Mouse (Mus musculus) gastrocnemius, postnatal 4 days (tissue): Measurements from ENCODE around the gene Gm9821. TPM values are rescaled to one million over a fixed set of nuclear protein-coding genes. Genes with fewer than 3 reads are reported as not detected.
A peak's percentile ranks its signal among the peaks of the same experiment; 100 is the strongest.

Experiments
- DNase-seq, 2 experiments: peaks; one replicate each; pipeline ENCODE4 v3.0.0; 2021 to 2022; ENCODE audit warnings: low spot score in 2 of 2, mixed read lengths in 2 of 2
- total RNA-seq, 2 experiments: library from RNA; stranded (reverse); gene quantifications; 2 replicates each; pipeline ENCODE4 v1.2.3; 2021

Gm9821 gene
- total RNA-seq, 2 experiments from 2014 or later: not detected

GRCm38 (mm10) chr2:91925442-91925841 is 20.1 kb upstream of the Gm9821 start:
- no peak for DNase-seq

- no peak for DNase-seq
Measured at GRCm38 (mm10) chr2:91926949-91927348, 18.6 kb upstream of the Gm9821 start, which contains the start of gene Chrm4. TSS of gene Chrm4 (plus strand) at chr2:91927249.

GRCm38 (mm10) chr2:91927826-91928533 is 17.5 kb upstream of the Gm9821 start:
- DNase-seq: peak; percentile 59 to 82

DNA sequence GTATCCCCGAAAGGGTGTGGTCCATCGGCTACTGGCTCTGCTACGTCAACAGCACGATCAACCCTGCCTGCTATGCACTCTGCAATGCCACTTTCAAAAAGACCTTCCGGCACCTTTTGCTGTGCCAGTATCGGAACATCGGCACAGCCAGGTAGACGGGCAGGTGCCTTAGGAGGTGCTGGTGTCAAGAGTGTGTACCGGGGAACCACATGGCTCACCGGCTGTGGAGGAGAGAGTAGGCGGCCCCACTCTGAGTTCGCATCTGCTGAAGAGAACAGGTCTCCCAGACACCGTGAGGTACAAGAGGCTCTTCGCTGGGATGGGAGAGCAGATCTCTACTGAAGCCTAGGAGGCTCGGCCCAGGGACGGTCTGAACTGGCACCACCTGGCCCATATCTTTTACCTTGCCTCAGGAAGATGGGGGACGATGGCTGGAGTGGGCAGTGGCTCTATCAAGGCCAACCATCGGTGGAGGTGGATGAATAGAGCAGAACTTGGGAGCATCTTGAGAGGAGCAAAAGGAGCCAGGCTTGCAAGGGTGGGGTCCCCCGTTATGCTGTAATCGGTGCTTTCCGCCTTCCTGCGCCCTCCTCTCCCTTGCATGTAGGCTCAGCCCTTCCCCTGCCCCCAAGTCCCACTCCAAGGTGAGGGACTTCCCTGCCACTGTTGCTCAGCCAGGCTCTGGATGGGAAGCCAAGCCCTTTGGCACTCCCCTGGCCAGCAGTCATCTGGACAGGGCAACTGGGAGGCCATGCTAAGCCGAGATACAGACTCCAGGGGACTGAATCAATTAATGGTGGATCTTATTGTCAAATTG is 16.8 kb upstream of the Gm9821 start:
- DNase-seq: no peak

DNA sequence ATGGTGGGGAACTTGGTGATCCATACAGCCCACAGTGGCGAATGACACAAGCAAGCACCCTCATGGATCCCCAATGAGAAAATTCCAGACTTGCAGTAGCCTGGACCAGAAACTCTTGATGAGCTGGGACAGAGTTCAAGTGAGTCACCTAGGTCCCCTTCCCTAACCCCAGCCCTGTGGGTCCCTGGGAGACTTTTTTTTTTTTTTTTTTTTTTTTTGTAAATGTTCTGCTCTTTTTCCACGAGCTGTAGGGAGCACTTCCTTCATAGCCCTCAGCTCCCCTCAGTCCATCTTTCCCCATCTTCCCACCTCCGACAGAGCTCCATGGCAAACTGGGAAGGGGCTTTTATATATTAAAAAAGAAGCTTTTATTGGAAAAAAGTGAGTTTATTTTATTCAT is 16.0 kb upstream of the Gm9821 start:
- no peak for DNase-seq

GRCm38 (mm10) chr2:91929936-91930335 is 15.6 kb upstream of the Gm9821 start:
- peak in 1 of 2 experiments; percentile 71 for DNase-seq

- no peak for DNase-seq
Measured at GRCm38 (mm10) chr2:91930761-91931291, 14.7 kb upstream of the Gm9821 start.

DNA sequence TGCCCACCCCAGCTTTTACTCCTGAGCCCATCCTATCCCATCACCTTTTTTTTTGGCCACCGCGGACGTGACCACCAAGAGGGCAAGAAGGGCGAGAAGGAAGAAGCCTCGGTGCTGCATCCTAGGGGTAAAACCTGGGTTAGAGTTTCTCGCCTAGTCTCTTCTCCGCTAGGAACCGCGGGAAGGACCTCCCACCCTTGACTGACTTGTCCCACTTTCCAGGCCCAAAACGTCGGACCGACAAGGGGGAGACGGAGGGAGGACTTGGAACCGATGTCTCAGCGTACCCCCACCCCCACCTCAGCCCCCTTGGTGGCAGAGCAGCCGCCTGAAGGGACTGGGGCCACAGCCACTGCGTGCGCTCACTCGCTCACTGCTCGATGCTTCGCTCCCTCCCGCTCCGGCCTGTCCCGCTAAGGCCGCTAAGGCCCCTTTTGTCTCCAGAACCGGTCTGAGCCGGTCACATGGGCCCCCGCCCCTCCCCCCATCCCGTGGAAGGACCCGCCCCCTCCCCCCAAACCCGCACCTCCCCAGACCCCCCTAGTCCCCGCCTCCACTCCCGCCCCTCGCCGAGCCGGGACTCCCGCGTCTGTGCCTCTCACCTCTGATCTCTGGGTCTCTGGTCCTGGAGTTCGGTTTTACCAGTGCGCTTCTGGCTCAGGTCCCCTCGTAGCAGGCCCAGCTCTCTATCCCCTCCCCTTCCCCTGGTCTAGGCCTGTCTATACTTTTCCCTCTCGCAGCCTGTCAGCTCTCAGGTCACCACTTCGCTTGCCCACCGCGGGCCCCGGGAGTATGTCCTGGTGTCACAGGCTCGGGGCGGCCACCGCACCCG is 14.0 kb upstream of the Gm9821 start:
- DNase-seq: peak in 1 of 2 experiments; percentile 75

GRCm38 (mm10) chr2:91932160-91932711 is 13.3 kb upstream of the Gm9821 start, which contains the start of gene Mdk:
TSS of gene Mdk (minus strand) at chr2:91932297.
- DNase-seq: no peak

DNA sequence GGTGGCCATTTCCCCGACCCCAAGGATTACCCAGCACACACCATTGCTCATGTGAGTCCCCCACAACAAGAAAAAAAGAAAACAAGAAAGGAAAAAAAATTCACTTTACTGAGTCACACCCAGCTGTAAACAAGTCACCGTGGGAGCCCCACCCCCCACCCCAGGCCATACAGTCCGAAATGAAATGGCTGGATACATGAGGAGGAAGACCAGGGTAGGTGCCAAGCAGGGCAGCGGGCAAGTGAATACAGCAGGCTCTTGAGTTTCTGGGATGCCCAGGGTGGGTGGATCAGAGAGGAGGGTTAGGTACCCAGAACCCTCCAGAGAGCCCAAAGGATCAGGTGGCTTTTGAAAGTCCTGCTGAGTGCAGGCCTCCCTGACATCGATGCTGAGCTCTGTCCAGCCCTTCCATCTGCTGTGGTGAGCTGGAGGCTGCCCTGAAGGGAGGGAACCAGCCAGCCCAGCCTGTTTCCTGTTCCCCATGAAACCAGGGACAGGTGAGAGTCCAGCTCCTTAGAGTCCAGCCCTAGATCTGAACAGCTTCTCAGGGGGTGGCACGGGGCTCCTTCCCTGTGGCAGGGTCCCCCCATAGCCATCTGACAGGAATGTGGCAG is 12.7 kb upstream of the Gm9821 start:
- no peak for DNase-seq

GRCm38 (mm10) chr2:91933471-91933870 is 12.0 kb upstream of the Gm9821 start:
- no peak for DNase-seq

GRCm38 (mm10) chr2:91934016-91934415 is 11.5 kb upstream of the Gm9821 start:
- no peak for DNase-seq

DNA sequence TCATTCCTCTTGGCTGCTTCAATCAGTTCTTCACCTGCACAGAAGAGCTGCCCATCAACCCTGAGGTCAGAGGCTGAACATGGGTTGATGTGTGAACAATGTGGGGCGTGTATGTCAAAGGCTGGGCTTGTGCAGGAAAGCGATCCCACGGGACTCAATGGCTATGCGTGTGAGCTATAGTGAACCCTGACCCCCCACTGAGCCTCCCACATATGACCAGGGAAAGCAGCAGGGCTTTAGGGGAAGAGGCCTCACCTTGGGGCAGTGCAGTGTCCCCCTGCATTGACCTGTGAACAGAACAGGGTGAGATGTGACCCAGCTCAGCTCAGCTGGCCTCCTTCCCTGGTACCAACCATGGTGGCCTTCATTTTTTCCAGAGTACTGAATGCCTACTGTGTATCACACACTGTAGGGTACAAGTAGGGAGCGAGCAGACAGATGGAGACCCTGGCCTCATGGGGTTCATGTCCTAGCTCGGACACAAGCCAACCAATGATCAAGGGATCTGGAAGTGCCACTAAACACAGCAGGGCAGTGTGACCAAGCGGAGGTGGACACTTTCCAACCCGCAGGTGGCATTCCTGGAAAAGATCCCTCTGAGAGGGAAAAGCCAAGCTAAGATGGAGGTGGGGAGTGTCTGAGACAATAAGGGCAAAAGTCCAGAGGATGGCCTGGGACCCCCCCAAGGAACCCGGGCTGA is 10.5 kb upstream of the Gm9821 start:
- no peak for DNase-seq

- no peak for DNase-seq
Measured at GRCm38 (mm10) chr2:91936154-91936553, 9.3 kb upstream of the Gm9821 start.

DNA sequence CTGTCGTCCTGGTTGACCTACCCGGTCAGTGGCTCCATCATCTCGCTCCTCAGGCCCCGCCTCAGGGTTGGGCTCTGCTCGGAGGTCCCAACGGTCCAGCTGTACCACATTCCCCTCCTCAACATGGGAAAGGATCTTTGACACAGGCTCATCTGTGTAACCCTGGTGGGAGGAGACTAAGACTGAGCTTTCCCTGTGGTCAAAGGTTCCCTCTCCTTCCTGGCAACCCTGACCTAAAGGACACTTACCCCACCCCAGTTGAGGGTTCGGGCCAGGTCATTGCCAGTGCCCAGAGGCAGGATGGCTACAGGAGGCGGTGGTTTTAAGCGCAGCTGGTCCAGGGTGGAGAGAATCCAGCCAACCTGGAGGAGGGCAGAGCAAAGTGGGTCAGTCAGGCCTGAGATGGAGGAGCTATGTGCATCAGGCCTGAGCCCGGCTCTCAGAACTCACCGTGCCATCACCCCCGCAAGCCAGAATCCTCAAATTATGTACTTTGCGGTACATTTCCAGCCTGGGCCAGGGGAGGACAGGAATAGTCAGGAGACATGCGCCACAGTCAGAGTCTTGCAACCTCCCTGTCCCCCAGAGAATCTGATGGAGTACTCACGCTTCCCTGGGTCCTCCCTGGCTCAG is 6.1 kb upstream of the Gm9821 start:
- no peak for DNase-seq

DNA sequence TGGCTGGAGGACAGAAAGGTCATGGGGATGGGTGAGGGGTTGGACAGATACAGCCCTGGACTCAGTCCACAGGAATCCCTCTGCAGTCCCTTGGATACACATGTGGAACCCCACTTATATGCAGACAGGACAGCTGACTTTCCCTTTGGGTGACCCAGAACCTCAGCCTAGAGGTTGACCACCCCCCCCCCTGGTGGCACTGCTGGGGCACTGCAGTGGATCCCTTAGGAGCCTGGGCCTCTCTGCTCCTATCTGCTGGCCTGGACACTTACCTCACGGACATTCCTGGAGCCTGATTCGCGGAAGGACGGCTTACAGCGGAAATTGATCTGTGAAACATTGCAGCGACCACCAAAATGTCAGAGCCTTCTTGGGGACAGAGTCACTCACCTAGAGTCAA is 3.1 kb upstream of the Gm9821 start:
- no peak for DNase-seq

- peak; percentile 73 to 80 for DNase-seq
Measured at GRCm38 (mm10) chr2:91944170-91944950, 1.1 kb upstream of the Gm9821 start.

DNA sequence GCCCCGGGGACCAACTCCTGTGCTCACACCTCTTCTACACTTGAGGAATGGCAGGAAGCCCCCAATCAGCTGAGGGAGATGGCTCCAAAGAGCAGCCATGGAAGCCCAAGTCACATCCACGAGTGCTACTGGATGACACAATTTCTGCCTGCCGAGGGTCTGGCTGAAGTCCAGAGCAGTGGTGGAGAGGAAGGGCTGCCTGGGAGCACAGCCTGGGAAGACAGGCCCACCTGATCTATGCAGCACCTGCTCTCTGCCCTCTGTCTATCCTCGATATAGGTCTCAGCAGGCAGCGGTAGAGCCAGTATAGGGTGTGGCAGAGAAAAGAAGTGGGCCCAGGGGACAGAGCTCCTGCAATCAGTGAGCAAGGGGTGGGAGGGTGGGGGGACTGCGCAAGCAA is 1.3 kb downstream of the Gm9821 start:
- no peak for DNase-seq
